Mouse (Mus musculus): ENCODE data around the gene Dpf1.

The Dpf1 gene

DNA sequence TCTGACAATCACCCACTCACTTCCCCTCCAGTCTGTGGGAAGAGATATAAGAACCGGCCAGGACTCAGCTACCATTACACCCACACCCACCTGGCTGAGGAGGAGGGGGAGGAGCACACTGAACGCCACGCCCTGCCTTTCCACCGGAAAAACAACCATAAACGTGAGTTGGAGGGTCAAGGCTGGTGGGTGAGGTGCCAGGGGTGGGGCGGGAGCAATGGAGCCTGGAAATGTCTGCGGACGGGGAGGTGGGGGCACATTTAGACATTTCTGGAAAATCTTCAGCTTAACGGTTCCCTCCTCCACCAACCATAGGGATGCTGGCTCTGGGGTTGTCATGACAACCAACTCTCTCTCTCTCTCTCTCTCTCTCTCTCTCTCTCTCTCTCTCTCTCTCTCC lies 9.3 kb downstream of the Dpf1 start:
- DNase-seq = no peak

DNA sequence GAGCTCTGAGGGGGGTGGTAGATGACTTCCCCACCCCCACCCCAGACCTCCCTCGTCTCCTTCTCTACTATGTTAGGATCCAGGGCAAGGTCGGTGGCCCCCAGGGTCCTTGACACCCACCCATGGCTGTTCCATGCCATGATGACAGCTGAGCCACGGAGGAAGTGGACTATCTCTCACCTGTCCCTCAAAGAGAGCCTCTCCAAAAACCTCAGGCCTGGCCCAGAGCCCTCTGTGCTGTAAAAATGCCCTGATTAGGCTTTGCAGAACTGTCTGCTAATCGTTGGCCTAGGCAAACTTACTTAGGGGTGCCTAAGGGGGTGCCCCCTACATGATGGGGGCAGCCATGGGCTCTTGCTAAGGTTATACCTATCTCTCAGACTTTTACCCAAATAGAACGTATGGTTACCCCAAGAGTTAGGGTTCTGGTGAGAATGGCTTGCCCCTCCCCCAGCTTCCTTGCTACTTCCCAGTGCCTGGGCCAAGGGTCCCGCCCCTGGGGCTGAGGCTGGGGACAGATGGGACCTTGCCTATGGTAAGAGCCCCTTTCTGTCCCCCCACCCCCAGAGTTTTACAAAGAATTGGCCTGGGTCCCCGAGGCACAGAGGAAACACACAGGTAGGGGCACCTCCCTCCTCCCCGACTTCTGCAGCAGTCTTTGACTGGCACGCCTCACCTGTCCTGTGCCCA lies 10.0 kb downstream of the Dpf1 start:
- DNase-seq = no peak

DNA sequence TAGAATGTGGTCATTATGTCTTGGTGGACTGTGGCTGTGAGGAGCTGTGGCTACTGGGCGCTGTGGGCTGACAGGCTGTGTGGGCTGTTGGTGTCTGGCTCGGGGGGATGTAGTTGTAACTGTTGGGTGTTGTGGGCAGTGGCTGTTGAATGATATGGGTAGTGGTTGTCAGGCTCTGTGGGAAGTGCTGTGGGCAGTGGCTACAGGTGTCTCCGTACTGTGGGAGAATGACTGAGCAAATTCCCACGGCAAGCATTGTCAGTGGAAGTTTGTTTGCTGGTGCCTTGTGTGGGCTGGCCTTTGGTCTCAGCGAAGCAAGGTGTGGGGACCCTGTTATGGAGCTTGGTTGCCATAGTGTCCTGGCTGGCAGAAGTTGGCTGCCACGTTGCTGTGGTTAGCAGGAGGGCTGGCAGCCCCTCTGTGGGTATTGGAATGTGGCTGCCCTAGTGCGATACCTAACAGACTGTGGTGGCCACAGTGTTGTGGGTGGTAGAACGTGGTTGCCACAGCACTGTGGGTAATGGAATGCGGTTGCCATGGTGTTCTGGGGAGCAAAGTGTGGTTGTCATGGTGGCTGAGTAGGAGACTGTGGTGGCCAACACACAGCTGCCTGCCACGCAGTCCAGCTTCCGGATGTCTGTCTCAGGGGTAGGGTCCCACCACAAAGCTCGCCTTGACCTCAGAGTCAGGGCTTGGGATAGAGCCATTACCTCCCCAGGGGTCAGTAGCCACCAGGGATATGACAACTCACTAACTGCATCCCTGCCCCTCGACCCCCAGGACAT lies 11.3 kb downstream of the Dpf1 start:
- DNase-seq = peak; percentile 76

DNA sequence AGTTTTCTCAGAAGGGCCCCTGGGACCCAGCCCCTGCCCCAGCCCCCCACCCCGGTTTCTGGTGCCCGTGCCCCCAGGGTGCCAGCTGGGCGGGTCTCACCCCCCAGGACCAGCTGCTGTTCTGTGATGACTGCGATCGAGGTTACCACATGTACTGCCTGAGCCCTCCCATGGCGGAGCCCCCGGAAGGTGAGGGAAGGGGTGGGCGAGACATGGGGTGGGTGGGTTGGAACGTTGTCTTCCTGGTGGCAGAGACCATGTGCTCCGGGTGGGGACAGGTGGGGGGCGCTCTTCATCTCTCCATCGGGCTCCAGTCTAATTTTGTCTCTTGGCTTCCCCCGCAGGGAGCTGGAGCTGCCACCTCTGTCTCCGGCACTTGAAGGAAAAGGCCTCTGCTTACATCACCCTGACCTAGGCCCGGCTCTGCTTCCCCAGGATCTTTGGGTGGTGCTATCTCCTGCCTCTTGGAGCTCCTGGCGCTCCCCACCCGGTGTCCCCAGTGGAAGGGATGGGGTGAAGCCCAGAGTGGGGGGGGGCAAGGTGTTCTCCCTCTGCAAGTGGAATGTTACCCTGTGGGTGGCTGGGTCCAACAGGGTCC lies 12.5 kb downstream of the Dpf1 start:
- DNase-seq = no peak

DNA sequence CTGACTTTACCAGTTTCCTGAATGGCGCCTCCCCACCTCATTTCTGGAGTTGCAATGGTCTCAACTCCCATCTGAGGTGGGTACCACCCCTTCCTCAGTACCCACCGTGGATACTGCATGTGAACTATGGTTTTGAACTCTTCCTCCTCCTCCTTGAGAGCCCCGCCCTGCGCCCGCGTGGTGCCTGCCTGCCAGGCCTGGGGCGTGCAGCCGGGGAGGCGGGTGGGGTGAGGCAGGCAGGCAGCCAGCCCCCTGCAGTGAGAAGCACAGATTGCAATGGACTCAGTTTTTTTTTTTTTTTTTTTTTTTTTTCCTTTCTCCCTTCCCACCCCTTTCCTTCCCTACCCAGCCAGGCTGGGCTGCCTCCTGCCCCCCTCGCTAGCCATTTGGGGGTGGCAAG lies 13.2 kb downstream of the Dpf1 start:
- DNase-seq = peak; percentile 75

DNA sequence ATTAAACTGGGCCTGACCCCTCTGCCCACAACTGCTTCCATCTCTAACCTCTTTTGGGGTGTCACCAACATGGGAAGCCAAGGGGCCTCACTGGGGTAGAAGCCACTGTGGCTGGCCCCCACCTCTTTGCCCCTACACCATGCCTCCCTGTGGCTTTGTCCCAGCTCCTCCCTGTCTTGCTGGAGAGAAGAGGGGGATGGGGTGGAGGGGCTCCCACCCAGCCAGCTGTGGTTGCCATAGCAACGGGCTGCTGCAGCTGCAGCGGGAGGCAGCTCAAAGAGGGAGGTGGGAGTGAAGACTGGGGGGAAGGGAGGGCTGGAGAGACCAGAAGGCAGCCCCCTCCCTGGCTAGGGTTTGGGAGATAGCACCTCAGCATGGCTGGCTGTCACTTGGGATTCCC lies 13.8 kb downstream of the Dpf1 start:
- peak; percentile 88 for DNase-seq

DNA sequence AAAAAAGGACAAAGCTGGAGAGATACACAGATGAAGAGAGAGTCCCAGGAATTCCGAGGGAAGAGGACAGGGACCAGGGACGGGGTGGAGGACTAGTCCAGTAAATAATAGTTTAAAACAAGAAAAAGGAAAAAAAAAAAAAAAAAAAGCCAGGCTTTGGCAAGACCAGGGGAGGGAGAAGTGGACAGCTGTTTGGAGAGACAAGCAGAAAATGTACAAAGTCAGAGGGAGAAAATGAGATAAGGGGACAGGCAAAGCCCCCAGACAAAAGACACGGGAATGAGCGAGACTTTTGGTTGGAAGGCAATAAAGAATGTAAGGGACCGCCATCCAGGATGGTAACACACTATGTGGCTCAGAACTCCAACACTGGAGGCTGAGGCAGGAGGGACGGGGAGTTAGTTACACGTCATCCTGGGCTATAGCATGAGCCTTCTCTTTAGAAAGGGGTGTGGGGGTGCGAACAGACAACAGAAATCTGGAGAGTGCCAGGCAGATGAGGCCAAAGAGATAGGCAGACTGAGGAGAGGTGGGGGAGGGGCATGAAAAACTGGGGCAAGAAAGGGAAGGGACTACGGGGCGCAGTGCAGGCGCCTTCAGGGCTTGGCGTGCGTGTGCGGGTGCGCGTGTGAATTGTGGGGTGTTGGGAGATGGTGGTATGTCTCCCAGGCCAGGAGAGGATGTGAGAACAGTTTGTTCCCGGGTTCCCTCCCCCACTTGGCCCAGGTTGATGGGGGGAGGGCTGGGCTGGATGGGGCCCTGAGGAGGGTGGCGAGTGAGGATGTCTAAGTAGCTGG lies 14.6 kb downstream of the Dpf1 start:
- peak; percentile 80 for DNase-seq

DNA sequence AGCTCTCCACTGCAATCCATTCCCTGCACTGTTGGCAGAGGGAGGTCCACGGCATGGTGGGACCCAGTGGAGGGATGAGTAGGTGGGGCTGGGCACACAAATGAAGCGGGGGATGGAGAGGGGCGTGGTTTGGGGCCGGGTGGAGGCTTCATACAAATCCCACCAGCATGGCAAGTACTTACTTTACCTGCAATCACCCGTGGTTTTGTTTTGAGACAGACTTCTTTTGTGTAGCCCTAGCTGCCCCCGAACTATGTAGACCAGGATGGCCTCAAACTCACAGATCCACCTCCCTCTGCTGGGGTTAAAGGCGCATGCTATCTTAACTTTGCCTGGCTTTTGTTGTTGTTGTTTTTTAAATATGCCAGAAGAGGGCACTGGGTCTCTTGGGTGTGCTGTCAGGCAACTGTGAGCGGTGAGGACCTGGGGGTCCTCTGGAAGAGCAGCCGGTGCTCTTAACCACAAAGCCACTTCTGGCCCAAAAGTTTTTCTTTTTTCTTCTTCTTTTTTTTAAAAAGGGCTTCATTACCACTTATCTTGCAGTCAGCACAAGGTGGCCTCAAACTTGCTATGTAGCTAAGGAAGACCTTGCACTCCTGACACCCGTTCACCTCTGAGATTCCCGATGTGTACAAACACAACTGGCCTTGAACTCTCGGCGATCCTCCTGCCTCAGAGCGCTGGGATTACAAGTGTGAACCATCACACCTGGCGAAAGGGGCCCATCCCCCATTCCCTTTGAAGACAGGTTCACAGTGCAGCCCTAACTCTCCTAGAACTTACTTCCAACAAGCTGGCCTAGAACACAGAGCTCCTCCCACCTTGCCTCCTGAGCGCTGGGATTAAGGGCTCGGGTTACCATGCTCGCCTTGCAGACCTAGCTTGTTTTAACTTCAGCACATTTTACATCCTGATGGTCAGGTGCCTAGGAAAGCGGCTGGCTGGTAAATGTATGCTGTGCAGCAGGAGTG lies 15.9 kb downstream of the Dpf1 start:
- peak; percentile 54 for DNase-seq

DNA sequence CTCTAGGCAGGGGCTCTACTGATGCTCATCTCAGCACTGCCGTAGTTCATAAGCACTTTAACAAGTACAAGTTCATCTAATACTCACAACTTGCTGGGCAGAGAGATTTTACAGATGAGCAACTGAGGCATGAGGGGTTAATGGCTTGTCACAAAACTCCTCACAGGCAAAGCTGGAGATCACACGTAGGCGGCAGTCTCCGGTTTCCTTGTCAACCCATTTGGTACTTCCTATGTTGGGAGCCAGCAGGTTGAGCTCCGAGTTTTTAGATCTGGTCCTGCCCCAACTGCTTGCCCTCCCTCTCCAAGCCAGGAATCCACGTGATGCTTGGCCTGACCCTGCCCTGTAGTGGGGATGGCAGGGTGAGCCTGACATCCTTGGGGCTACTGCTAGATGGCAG lies 23.3 kb downstream of the Dpf1 start:
- no peak for DNase-seq

DNA sequence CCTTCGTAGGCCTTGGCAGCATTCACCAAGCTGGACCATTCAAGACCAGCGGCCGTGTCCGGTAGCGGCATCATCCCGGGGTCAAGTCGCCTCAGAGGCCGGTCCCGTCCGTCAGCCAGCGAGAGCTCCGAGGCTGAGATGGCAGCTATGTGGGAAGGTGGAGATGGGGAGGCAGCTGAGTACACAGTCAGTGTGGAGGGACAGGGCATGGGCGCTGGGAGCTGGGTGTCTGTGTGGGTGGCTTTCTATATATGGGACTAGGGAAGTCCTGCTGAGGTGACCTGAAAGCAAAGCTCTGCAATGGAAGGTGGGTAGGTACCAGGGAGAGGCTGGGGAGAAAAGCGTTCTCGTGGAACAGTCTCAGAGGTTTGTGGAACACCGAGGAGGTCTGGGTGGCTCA lies 25.2 kb downstream of the Dpf1 start:
- DNase-seq = no peak

DNA sequence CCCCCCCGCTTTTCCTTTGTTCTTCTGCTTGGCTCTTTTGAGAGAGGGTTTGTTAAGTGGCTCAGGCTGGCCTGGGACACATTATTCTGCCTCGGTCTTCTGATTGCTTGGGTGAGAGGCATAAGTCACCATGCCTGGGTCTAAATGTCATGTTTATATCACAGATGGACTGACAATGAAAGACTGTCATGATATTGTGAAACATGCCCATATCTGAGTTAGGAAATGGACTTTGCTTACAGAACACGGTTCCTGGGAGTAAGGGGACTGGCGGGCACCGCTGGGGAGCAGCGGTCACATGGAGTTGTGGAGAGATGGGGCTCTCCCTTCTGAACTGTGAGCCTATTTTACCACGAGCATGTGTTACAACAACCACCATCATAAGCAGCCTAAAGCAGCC lies 30.4 kb downstream of the Dpf1 start:
- DNase-seq = no peak

DNA sequence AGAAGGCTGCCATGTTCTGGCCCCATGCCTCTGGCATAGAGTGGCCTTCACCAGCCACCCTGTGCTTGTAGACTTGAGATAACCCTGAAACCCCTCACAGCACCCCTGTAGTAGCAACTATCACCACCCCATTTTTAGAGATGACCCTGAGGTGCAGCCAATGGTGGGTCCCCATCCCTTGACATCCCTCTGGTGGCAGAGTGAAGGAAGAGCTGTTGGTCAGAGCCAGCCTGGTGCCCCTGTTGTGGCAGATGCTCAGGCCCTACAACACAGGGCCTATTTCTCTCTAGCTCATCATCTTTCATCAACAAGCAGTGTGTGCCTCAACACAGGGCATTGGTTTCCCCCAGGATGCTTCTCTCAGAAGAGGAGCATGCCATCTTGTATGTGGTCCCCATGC lies 31.5 kb downstream of the Dpf1 start:
- DNase-seq = no peak

DNA sequence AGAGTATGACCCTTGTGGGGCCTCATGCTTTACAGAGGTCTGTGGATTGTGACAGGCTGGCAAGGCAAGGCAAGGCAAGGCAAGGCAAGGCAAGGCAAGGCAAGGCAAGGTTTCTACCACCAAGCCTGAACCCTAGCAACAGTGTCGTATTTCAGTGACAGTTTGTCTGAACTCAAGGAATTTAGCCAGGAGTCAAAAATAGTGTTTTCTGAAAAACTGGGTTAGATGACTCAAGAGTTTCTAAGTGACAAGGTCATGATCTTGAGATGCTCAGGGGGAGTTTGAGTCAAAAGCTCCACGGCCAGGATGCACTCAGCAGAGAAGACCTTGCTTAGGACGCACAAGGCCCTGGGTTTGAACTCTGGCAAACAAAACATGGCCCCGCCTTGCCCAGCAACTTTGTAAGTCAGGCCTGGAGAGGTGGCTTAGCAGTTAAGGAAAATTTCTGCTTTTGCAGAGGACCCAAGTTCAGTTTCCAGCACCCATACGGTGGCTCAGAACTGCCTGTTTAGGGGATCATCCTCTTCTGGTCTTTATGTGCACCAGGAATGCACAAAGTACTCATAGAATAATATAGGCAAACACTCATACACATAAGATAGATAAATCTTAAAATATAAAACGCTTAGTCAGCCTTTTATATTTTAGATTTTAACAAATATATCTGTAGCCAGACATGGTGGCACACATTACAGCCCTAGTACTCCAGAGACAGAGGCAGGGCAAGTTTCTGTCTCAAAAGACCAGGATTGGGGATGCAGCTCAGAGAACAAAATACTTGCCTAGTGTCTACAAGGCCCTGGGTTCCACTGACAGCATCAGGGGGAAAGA lies 32.3 kb downstream of the Dpf1 start:
- no peak for DNase-seq

DNA sequence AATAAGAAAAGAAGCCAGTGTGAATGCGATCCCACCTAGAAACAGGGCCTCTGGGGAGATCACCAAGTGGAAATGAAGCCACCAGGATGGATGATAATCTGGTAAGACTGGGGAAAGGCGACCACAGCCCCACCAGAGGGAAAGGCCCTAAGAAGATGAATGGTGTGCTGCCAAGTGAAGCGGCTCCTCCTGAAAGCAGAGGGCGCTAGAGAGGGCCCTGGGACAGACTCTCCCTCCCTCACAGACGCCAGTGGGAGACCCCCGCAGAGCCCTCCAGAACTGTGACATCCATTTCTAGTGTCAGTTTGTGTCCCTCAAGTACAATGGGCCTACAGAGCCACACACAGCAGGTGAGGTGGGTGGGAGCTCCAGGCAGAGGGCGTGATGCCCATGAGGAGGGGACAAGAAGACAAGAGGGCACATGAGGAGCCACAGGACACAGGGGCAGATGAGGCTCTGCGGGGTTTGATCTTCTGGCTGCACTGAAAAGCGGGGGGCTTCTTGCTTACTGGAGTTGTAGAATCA lies 33.1 kb downstream of the Dpf1 start:
- no peak for DNase-seq

DNA sequence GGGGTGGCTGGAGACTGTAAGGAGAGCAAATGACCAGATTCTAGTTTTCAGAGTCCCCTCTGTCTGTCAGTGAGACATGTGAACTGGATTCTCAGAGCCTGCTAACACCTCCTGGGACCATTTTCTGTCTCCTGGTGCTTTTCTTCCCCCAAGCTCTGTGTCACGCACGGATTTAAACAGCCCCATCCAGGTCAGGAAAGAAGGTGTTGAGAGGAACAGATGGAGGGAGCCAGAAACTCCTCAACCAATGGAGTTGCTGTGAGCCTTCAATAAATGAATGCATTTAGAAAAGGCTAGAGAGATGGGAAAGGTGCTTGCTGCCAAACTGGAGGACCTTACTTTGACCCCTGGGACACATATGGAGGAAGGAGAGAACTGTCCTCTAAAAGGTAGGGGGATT lies 34.0 kb downstream of the Dpf1 start:
- DNase-seq = no peak

DNA sequence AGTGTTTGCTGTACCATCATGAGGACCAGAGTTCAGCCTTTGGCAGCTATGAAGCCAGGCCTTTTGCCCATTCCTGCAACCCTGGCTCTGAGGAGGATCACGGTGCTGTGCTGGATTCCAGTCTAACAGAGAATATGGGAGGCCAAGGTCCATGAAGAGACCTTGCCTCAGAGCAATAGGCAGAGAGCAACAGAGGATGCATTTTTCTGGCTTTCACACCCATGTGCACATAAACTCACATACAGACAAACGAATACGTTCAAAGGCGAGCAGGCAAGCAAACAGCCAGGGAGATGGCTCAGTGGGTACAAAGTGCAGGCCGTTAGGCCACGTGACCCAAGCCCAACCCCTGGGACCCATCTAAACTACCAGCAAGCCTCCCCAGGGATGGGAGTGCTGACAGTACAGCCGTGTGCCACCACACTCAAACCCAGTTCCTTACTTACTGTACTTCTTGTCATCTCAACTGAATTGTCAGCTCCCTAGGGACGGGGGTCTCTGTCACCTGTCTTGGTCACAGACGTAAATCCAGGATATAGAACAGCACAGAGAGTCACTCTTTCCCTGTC lies 34.7 kb downstream of the Dpf1 start:
- no peak for DNase-seq

DNA sequence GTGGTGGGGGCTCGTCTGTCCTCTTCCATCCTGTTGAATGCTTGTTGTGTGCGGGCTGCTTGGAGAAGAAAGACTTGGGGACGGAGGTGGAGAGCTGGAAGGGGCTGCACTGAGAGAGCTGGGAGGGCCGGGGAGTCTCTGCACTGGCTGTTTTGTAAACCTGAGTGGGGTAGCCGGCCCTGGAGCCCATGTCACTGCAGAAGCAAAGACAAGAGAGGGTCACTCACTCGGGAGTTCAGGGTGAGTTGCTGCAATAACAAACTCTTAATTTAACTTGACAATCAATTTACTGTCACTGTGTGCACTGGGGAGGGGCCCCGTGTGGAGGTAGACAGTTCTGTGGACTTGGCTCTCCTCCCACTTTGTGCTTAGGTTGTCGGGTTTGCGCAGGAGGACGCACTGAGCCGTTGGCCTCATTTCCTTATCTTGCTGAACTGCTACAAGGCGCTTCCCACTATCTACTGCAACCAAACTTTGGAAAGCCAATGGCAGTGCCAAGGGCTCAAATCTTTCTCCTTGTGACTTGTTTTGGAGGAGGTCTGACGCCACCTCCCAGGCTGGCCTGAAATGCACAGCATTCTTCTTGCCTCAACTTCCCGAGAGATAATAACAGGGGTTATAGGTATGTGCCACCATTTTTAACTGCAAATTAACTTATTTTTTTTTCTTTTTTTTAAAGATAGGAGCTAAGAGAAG lies 35.4 kb downstream of the Dpf1 start:
- DNase-seq = no peak

DNA sequence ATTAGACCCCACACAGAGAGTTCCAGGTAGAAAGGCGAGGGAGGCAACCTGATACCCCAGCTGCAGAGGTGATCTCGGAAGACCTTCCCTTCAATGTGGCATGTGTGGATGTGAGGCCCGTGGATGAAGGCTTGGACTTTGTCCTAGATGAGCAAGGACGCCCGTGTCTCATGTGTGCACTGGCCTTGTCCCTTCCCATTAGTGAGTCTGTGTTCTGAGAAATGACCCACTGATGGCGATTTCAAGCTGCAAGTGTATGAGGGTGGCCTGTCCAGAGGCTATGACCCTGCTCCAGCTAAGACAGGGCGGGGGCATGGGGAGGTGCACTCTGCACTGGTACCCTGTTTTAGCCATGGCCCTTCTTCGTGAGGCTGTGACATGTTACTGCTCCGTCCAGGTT lies 36.5 kb downstream of the Dpf1 start:
- DNase-seq = no peak

DNA sequence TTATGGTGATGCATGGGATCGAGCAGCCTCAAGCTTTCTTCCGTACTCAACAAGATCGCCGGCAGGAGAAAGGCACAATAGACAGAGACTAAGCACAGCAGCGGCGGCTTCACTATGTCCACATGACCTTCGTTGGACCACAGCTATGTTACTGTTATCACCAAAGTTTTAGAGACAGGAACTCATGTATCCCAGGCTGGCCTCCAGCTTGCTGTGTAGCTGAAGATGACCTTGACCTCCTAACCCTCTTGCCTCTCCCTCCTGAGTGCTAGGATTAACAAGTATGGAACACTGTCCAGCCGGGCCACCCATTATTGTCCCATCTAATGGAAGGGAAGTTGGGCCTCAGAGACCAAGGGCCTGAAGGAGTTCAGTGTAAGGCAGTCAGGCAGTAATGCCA lies 37.1 kb downstream of the Dpf1 start:
- DNase-seq = no peak

DNA sequence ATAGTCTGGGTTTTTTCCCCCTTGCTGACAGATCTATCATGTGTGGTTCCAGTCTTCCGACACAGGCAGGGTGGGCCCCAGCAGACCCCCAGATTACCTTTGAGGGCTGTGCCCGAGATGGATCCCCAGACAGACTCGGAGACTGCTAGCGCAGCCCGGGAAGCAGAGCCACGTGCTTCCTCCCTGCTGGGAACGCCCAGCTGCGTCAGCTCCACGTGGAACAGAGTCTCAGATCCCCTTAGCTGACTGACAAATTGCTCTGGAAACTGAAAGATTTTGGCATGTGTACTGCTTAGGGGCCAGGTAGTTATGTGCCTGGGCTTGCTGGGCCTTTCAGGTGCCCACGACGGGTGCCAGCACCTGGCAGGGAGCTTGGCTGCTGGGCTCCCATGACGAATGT lies 38.0 kb downstream of the Dpf1 start:
- no peak for DNase-seq

Measured in retina, postnatal 1 day (tissue).